11 mouse cellular contexts compared by ENCODE assay signal in genomic region chr5:111931733-111932132, GRCm38 (mm10).
A peak's percentile ranks its signal among the peaks of the same experiment; 100 is the strongest.
DNase-seq lines count a peak whose midpoint lies in the region; ATAC-seq and TF ChIP-seq lines count a peak whose summit lies in the region.
"Had no signal": no experiment of that assay in that cellular context is flagged by ENCODE, and none has a peak within 500 bp of the region (broad histone marks: within the 10 kb centered on the region; RNA-seq: fewer than 3 reads in every experiment).

No protein-coding gene starts in this region.

- no peak overlapping the region for H3K27ac ChIP-seq in heart, postnatal 0 days (ENCODE audit: low read depth)
- no peak overlapping the region for H3K27ac ChIP-seq in spleen, adult 2 months (ENCODE audit: insufficient read depth, low read length)
- no peak overlapping the region for H3K27ac ChIP-seq in cortical plate, adult 2 months (ENCODE audit: insufficient read depth, low read length)
- no peak overlapping the region for H3K27ac ChIP-seq in forebrain, embryonic 15.5 days (replicated peaks)
- H3K27ac ChIP-seq: limb, embryonic 15.5 days had no signal

- WGBS in heart, postnatal 0 days = 63% methylated on average over 3 of the region's 3 CpGs
- WGBS in spleen, adult 2 months = 51% methylated on average over 3 of the region's 3 CpGs
- WGBS in forebrain, embryonic 15.5 days = 66% methylated on average over 3 of the region's 3 CpGs

- no peaks in the 10 kb centered on the region for H3K9me3 ChIP-seq in heart, postnatal 0 days (replicated peaks; ENCODE audit: control insufficient read depth, low read length)
- 0 out of 2 replicates have a peak, but pooled peaks cover 3% of the 10 kb centered on the region for H3K9me3 ChIP-seq in forebrain, embryonic 15.5 days
- H3K9me3 ChIP-seq: limb, embryonic 15.5 days had no signal

- H3K4me3 ChIP-seq in heart, postnatal 0 days (ENCODE audit: low read depth, low read length) = no peak overlapping the region
- H3K4me3 ChIP-seq in spleen, adult 2 months (ENCODE audit: extremely low read depth, insufficient read depth, insufficient read length) = no peak overlapping the region
- H3K4me3 ChIP-seq in cortical plate, adult 2 months (ENCODE audit: insufficient read depth, low read length) = no peak overlapping the region
- no peak overlapping the region for H3K4me3 ChIP-seq in forebrain, embryonic 15.5 days
- H3K4me3 ChIP-seq: limb, embryonic 15.5 days had no signal

- H3K9ac ChIP-seq in heart, postnatal 0 days (replicated peaks; ENCODE audit: low read depth, low read length) = no peak overlapping the region
- H3K9ac ChIP-seq in forebrain, embryonic 15.5 days (replicated peaks) = no peak overlapping the region
- H3K9ac ChIP-seq: limb, embryonic 15.5 days had no signal

- no peak for TF ChIP-seq EP300 in heart, postnatal 0 days (IDR thresholded peaks at IDR 0.05; ENCODE audit: low read depth)

- no peaks in the 10 kb centered on the region for H3K4me1 ChIP-seq in heart, postnatal 0 days (ENCODE audit: control insufficient read depth, insufficient read depth)
- no peaks in the 10 kb centered on the region for H3K4me1 ChIP-seq in spleen, adult 2 months (ENCODE audit: control insufficient read depth, insufficient read depth, insufficient read length)
- H3K4me1 ChIP-seq in cortical plate, adult 2 months (ENCODE audit: control insufficient read depth, insufficient read depth, low read length) = no peaks in the 10 kb centered on the region
- peaks cover 15% of the 10 kb centered on the region for H3K4me1 ChIP-seq in forebrain, embryonic 15.5 days

- TF ChIP-seq POLR2A in spleen, adult 2 months (IDR thresholded peaks at IDR 0.05; ENCODE audit: low read depth, low read length) = no peak
- TF ChIP-seq POLR2A in cortical plate, adult 2 months (IDR thresholded peaks at IDR 0.05; ENCODE audit: extremely low read depth, insufficient read depth, low read length) = no peak

- no peaks in the 10 kb centered on the region for H3K27me3 ChIP-seq in heart, postnatal 0 days (ENCODE audit: control insufficient read depth, insufficient read depth, low read length)
- no peaks in the 10 kb centered on the region for H3K27me3 ChIP-seq in spleen, adult 2 months (ENCODE audit: control insufficient read depth, insufficient read depth, low read length)
- H3K27me3 ChIP-seq in forebrain, embryonic 15.5 days = no peaks in the 10 kb centered on the region
- H3K27me3 ChIP-seq: limb, embryonic 15.5 days had no signal

- no peak for ATAC-seq in heart, postnatal 0 days (ENCODE audit: insufficient read depth, low read depth)
- ATAC-seq in forebrain, embryonic 15.5 days (replicated peaks) = no peak
- ATAC-seq: midbrain, embryonic 16.5 days had no signal

- peak; percentile 23 for TF ChIP-seq CTCF in heart, postnatal 0 days (IDR thresholded peaks at IDR 0.05; ENCODE audit: low read depth)
- TF ChIP-seq CTCF in spleen, adult 2 months (IDR thresholded peaks at IDR 0.05; ENCODE audit: extremely low read depth, insufficient read depth, insufficient read length, insufficient replicate concordance) = peak; percentile 46; the same call in 1 of the 2 replicates
- TF ChIP-seq CTCF in cortical plate, adult 2 months (IDR thresholded peaks at IDR 0.05; ENCODE audit: extremely low read depth, insufficient read depth, low read length) = peak; percentile 60

- H3K4me2 ChIP-seq in heart, postnatal 0 days (ENCODE audit: low read depth, low read length) = no peak overlapping the region
- H3K4me2 ChIP-seq in forebrain, embryonic 15.5 days (replicated peaks) = no peak overlapping the region
- H3K4me2 ChIP-seq: limb, embryonic 15.5 days had no signal

- no peak for DNase-seq in heart, postnatal 0 days (ENCODE audit: low spot score)
- DNase-seq in heart, adult 8-10 months (ENCODE audit: low spot score) = no peak
- DNase-seq in spleen, adult 2 months (ENCODE audit: low read depth in 1 of 2, low spot score in 2 of 2) = peak in 1 of 2 experiments; percentile 3
- no peak for DNase-seq in spleen, adult 12 weeks (ENCODE audit: low spot score)
- no peak for DNase-seq in urinary bladder, postnatal 25 days (ENCODE audit: low spot score)
- no peak for DNase-seq in adrenal gland, postnatal 10 days
- DNase-seq: gastrocnemius, postnatal 10 days had no signal

- H3K36me3 ChIP-seq in heart, postnatal 0 days (replicated peaks; ENCODE audit: control insufficient read depth, insufficient read depth, low read length) = no peaks in the 10 kb centered on the region
- no peaks in the 10 kb centered on the region for H3K36me3 ChIP-seq in spleen, adult 2 months (ENCODE audit: control insufficient read depth, insufficient read depth, low read length)
- no peaks in the 10 kb centered on the region for H3K36me3 ChIP-seq in forebrain, embryonic 15.5 days
- H3K36me3 ChIP-seq: limb, embryonic 15.5 days had no signal
